Mouse (Mus musculus) layer of hippocampus, adult 6 months (tissue): ENCODE measurements around the gene Trmt10c. TPM values are rescaled to one million over a fixed set of nuclear protein-coding genes. Genes with fewer than 3 reads are reported as not detected.

Experiments
- long read RNA-seq, 2 experiments: library from polyadenylated mRNA; unstranded; transcript quantifications; one replicate each; pipeline ENCODE4 v2.0.0; 2019 to 2020
- microRNA-seq: library from miRNA; unstranded; fragments of <30 nt; microRNA quantifications from one replicate; pipeline ENCODE4 v1.2.0, GENCODE M21; 2020
- polyA plus RNA-seq: library from polyadenylated mRNA; unstranded; fragments of <200 nt; fragmentation: Nextera tagmentation; gene quantifications from 2 replicates; pipeline ENCODE4 v1.2.3, GENCODE M21; 2021

Trmt10c gene
- 10.2 and 10.9 TPM in 2 replicates for polyA plus RNA-seq
- long read RNA-seq, experiment 1, transcript Trmt10c-201 (2 exons, 3,002 nt) = major isoform, 39 of 42 reads
- long read RNA-seq, experiment 1, partial matches to known transcripts = 0 of 42 reads
- long read RNA-seq, experiment 1, other reads (novel, unspliced or antisense) = 3 of 42 reads
- long read RNA-seq, experiment 2, transcript Trmt10c-201 (2 exons, 3,002 nt) = major isoform, 130 of 134 reads
- long read RNA-seq, experiment 2, partial matches to known transcripts = 0 of 134 reads
- long read RNA-seq, experiment 2, other reads (novel, unspliced or antisense) = 4 of 134 reads

GRCm38 (mm10) chr16:56037138-56038010, at the start of gene Trmt10c:
Gene Trmt10c (minus strand): TSS chr16:56037819.

GRCm38 (mm10) chr16:56048038-56048437, 10.4 kb upstream of the Trmt10c start, which contains the start of gene Senp7:
Gene Senp7 (plus strand): TSS chr16:56048338.

GRCm38 (mm10) chr16:56029661-56030082, 7.9 kb downstream of the Trmt10c start, which contains the start of gene Pcnp:
Gene Pcnp (minus strand): TSS chr16:56029739.

Small RNAs within 50 kb of the gene (microRNA-seq; reads per million reads assigned to microRNA genes)
- gene Gm24047 = not detected

Other genes starting within 250 kb of the Trmt10c start
- 1.2 and 1.7 TPM in 2 replicates for gene Nfkbiz, start 198.9 kb downstream of the Trmt10c start, polyA plus RNA-seq
- 0.74 and 0.77 TPM in 2 replicates for gene Nxpe3, start 142.5 kb downstream of the Trmt10c start, polyA plus RNA-seq
- 5.5 and 6.2 TPM in 2 replicates for gene Cep97, start 103.0 kb downstream of the Trmt10c start, polyA plus RNA-seq
- gene Rpl24, start 71.5 kb downstream of the Trmt10c start, polyA plus RNA-seq = 1,298 and 1,421 TPM in 2 replicates
- 10.4 and 13.1 TPM in 2 replicates for gene Zbtb11, start 63.9 kb downstream of the Trmt10c start, polyA plus RNA-seq
- gene Pcnp, start 8.1 kb downstream of the Trmt10c start, polyA plus RNA-seq = 161 and 205 TPM in 2 replicates
- gene Senp7, start 10.5 kb upstream of the Trmt10c start, polyA plus RNA-seq = 18.2 and 21.7 TPM in 2 replicates
- gene Impg2, start 166.5 kb upstream of the Trmt10c start, polyA plus RNA-seq = 0.03 and 0.04 TPM in 2 replicates